Mouse (Mus musculus) MEL (cell line): Measurements from ENCODE around the gene Oxsr1.

Experiments used
- CTCF ChIP-seq, 3 experiments: IDR thresholded peaks in 2 of 3; conservative IDR thresholded peaks in 1 of 3; 2 replicates each; pipeline ENCODE4 v1.5.1; 2011 to 2012; ENCODE audit warnings: low read length in 3 of 3, low read depth in 2 of 3, mild to moderate bottlenecking in 2 of 3, improper control_type of control experiment in 1 of 3, inconsistent platforms in 1 of 3, mixed read lengths in 1 of 3, moderate library complexity in 1 of 3; ENCODE audit not compliant: control insufficient read depth in 1 of 3, insufficient read depth in 1 of 3, poor library complexity in 1 of 3, severe bottlenecking in 1 of 3
- EP300 ChIP-seq, 2 experiments: IDR thresholded peaks; 2 replicates each; pipeline ENCODE4 v1.6.1; 2011; ENCODE audit warnings: improper control_type of control experiment in 2 of 2, low read length in 2 of 2, low read depth in 1 of 2, mild to moderate bottlenecking in 1 of 2
- ETS1 ChIP-seq: IDR thresholded peaks from 2 replicates; pipeline ENCODE4 v1.6.1; 2012; ENCODE audit warnings: low read depth, mild to moderate bottlenecking, inconsistent platforms, low read length, improper control_type of control experiment, moderate library complexity
- KAT2A ChIP-seq: conservative IDR thresholded peaks from 2 replicates; pipeline ENCODE4 v1.6.1; 2012; ENCODE audit warnings: low read depth, low read length, improper control_type of control experiment, inconsistent platforms
- POLR2A ChIP-seq, 2 experiments: IDR thresholded peaks; 2 replicates each; pipeline ENCODE4 v1.6.1; 2011 to 2012; ENCODE audit warnings: low read length in 2 of 2, mild to moderate bottlenecking in 2 of 2, control low read depth in 1 of 2, improper control_type of control experiment in 1 of 2, low read depth in 1 of 2, moderate library complexity in 1 of 2; ENCODE audit not compliant: control insufficient read depth in 1 of 2, insufficient read depth in 1 of 2, poor library complexity in 1 of 2

DNA sequence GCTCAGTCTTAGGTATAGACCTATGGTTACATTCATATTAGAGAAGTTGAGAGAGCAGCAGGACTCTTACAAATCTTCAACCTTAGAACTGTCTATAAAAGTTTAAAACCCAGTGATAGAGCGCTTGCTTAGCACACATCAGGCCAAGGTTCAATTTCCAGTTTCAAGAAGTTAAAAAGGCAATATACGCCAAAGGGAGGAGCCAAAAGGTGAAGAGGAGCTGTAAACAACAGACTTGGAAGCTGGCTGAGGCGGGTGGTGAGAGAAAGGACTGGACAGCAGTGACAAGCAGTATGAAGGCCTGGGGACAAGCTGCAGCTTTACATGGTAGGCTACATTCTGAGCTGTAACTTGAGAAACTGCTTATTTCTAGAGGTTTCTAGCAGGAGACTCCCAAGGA lies 23.7 kb downstream of the Oxsr1 start:
- no peak for TF ChIP-seq CTCF (IDR thresholded peaks at IDR 0.05 in 2 of 3, conservative IDR thresholded peaks at IDR 0.05 in 1 of 3; ENCODE audit: control insufficient read depth in 1 of 3, insufficient read depth in 1 of 3, low read depth in 2 of 3, low read length in 3 of 3, poor library complexity in 1 of 3, severe bottlenecking in 1 of 3)
- TF ChIP-seq KAT2A: no peak
- no peak for TF ChIP-seq POLR2A (IDR thresholded peaks at IDR 0.05; ENCODE audit: control insufficient read depth in 1 of 2, insufficient read depth in 1 of 2, low read depth in 1 of 2, low read length in 2 of 2, poor library complexity in 1 of 2)
- no peak for TF ChIP-seq ETS1
- no peak for TF ChIP-seq EP300 (IDR thresholded peaks at IDR 0.05; ENCODE audit: low read depth in 1 of 2, low read length in 2 of 2)
